Mouse (Mus musculus): ENCODE measurements at regions not wholly inside any gene's neighbourhood (a gene's known extent, or its start where the extent isn't known, plus 50 kb on each side); places are given as distances from the start of the nearest gene placed in this dataset.

GRCm38 (mm10) chr1:14513662-14514061 lies 1579.5 kb downstream of the 4930444P10Rik start:
- DNase-seq (ENCODE audit: low spot score in 2 of 2) = no peak

- no peak for DNase-seq (ENCODE audit: low spot score in 2 of 2)
Measured at GRCm38 (mm10) chr1:14512481-14513285, 1580.4 kb downstream of the 4930444P10Rik start.

DNA sequence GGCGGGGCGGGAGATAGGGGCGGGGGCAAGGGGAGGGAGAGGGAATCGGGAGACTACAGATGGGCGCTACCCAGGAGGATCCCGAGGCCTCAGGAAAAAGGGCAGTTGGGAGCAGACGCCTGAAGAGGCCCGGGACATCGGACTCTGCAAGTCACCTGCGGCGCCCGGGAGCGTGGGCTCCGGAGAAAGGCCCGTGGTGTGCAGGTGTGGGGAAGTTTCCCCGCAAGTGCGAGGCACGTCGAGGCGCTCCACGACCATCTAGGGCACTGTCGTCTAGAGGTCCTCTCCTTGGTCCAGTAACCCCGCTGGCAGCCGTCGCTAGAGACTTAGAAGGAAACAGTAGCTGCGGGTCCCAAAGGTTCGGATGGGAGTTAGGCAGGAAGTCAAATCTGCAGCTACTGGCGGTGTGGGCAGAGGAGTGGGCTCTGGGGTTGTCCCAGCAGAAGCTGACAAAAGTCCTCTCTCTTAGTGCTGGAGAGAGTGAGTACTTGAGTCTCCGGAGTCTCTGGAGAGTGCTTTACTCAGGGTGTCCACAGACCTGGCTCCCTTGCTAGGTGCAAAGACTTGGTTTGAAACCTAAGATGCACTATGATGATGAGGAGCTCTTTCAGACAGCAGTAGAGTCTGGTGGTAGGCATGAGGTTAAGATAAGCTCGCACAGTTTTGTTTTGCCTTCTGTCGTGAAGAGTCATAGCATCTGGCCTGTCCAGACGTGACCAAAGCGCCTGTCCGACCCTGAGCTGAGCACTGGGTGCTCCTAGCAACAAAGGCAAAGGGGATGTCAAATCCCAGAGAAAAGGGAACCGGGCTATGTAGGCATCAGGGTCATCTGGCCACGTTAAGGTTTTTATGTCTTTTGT lies 1586.1 kb downstream of the 4930444P10Rik start:
- peak in 1 of 2 experiments; percentile 14 for DNase-seq (ENCODE audit: low spot score in 2 of 2)

GRCm38 (mm10) chr1:14506201-14506830 lies 1586.8 kb downstream of the 4930444P10Rik start:
- DNase-seq (ENCODE audit: low spot score in 2 of 2) = peak in 1 of 2 experiments; percentile 15

DNA sequence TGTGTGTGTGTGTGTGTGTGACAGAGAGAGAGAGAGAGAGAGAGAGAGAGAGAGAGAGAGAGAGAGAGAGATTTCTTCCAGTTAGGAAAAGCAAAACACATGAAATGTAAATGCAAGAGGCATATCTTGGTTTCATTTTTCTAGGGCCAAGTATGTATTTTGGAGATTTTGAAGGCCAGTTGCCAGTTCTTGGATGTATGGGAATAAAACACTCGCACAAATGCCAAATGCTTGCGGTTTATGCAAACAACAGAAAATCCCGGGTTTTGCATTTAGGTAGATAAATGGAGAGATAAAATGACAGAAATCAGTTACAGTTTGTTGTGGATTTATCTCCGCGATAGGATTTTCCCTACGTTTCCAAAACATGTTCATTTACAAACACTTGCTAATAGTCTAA lies 1587.4 kb downstream of the 4930444P10Rik start:
- no peak for DNase-seq (ENCODE audit: low spot score in 2 of 2)

DNA sequence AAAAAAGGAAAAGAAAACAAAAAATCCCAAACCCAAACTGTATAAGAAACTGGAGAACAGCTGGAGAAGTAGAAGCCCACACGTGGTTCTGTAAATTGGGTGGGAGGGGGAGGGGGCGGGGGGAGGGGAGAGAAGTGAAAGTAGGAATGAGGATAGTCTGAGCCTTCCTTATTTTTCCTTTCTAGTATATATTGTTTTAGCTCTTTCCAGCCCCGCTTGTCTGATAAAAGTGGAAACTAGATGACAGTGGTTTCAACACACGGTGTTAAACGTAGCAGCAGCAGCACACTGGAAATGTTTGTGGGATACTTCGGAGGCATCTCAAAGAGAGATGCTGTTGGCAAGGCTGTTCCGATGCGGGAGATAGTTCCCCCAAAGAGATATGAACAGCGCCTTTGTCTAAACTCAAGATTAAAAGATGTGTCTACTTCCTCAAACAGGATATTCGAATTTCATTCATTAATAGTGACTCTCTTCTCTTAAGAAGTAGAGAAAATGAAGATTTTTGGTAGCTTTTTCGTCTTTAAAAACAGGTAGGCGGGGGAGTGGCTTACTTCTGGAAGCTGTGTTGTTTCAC lies 1588.3 kb downstream of the 4930444P10Rik start:
- DNase-seq (ENCODE audit: low spot score in 2 of 2) = no peak

DNA sequence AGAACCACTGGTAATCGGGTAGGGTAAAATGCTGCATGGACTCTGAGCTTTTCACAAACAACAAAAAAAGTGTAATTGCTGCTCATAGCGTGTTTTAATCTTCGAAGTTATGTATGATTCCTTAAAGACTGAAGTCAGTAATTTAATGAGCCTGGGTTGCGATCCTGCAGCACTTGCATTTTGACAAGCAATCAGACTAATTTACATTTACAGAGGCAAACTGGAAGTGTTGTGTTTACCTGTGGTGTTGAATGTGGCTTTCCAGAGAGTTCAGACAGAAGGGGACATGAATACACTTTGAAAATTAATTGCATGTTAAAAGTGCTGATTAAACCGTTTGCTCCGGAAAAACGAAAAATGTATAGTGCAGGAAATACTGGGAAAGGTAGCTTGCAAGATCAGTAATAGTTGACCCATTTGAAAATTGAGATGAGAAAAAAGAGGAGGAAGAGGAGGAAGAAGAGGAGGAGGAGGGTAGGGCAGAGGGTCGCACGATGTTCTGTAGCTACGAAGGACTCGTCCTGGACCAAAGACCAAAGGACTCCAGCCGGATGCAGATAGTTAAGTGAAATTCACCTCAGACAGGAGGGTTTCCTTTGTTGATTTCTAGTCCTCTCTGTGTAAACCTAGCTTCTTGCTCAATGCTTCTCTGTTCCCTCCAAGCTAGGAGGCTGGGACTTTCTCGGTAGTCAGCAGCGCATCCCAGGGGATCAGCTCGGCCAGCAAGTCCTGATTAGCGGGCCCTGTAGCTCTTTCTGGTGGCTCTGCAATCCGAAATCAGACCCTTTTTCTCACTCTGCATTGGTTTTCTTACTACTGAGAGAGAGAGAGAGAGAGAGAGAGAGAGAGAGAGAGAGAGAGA lies 1589.0 kb downstream of the 4930444P10Rik start:
- no peak for DNase-seq (ENCODE audit: low spot score in 2 of 2)

DNA sequence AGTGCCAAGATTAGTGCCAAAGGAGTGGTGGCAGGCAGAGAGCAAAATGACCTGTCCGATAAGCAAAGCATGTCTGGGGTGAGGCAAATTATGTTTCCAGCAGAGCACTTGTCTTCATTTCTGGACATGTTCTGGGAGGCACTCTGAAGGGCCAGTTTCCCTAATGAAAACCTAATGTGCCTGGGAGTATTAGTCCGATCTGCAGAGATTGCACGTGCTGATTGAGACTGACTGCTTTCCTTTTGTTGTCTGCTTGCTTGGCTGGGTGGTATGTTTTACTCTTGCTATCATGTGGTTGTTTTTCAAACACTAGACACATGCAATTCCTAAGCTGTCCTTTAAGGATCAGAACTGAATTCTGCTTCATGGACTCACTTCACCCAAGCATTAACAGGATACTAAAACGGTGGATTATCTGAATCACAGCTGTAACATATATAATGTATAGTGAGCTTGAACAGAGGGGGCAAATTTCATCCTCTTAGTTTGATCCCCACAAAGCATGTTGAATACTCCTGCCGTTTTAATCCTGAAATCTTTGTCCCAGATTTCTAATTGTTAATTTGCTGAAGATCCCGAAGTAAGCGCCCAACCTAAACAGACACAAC lies 1589.8 kb downstream of the 4930444P10Rik start:
- DNase-seq (ENCODE audit: low spot score in 2 of 2) = no peak

- DNase-seq (ENCODE audit: low spot score in 2 of 2) = no peak
Measured at GRCm38 (mm10) chr1:14499105-14499504, 1594.0 kb downstream of the 4930444P10Rik start.

- DNase-seq (ENCODE audit: low spot score in 2 of 2) = no peak
Measured at GRCm38 (mm10) chr1:14490026-14490425, 1603.1 kb downstream of the 4930444P10Rik start.

- no peak for DNase-seq (ENCODE audit: low spot score in 2 of 2)
Measured at GRCm38 (mm10) chr1:14487708-14488127, 1605.4 kb downstream of the 4930444P10Rik start.

GRCm38 (mm10) chr1:14485746-14486145 lies 1607.4 kb downstream of the 4930444P10Rik start:
- DNase-seq (ENCODE audit: low spot score in 2 of 2) = no peak

GRCm38 (mm10) chr1:14484121-14484916 lies 1608.8 kb downstream of the 4930444P10Rik start:
- no peak for DNase-seq (ENCODE audit: low spot score in 2 of 2)

- DNase-seq (ENCODE audit: low spot score in 2 of 2) = no peak
Measured at GRCm38 (mm10) chr1:14472294-14472693, 1620.8 kb downstream of the 4930444P10Rik start.

DNA sequence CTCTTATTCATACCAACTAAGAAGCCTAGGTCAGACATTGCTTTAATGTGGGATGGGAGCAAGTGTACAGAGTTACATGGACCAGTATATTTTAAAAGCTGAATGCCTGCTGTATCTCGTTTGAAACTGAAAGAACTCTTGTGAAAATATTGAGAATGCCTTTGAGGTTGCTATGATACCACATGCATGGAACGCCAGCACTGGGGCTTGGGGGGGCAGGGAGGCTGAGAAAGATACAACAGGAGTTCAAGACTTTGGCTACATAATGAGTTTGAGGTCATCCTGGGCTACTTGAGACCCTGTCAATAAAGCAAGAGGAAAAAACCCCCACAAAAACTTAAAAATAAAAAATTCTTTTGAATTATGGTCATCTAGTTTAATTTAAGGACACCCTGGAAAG lies 1621.6 kb downstream of the 4930444P10Rik start:
- no peak for DNase-seq (ENCODE audit: low spot score in 2 of 2)

GRCm38 (mm10) chr1:14464788-14465482 lies 1628.2 kb downstream of the 4930444P10Rik start:
- peak in 1 of 2 experiments; percentile 17 for DNase-seq (ENCODE audit: low spot score in 2 of 2)

DNA sequence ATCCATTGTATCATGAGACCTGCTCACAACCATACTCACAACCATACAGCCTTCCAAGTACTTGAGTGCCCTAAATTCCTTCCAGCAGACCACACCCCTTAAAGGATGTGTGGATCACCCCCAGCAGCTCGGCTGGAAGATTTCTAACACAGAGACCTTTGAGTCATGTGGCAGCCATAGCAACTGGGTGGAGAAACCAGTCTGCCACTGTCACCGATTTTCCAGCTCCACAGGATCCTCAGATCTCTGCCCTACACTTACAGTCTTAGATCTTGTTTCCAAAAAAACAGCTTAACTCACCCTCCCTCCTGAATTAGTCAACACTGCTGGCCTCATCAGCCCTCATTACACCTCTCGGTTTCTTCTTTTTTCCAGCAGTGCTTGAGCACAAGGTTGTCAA lies 1630.6 kb downstream of the 4930444P10Rik start:
- no peak for DNase-seq (ENCODE audit: low spot score in 2 of 2)

DNA sequence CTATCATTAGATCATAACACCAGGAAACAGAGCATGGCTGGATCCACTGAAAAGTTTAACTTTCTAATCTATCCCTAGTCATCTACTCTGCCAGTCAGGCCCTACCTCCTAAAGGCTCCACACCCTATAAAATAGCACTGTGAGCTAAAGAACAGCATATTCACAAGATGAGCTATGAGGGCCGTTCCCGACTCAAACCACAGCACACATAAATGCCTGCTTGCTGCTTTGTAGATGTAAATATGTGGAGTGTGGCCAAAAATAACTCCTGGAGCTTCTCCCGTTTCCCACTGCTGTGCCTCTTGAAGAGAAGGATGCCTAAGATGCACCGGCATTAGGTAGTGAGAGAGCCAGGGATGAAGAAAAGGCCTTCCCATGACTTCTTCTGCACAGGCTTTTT lies 1632.3 kb downstream of the 4930444P10Rik start:
- DNase-seq (ENCODE audit: low spot score in 2 of 2) = no peak

DNA sequence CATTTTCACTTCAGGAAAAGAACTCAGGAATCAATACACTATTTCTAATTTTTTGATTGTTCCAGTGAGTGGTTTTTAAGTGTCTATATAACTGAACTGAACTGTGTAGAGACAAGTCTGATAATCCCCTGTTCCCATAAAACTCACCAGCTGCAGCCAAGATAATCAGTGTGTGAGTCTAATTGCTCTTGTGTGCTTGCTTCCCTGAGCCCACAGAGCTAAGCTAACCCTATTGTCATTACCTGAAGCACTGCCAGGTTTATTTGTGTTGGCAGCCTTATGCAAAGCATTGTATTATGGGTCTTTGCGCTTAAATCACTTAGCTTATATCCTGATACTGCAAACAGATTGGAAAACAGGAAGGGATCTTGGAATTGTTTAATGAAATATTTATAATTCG lies 1663.8 kb downstream of the 4930444P10Rik start:
- DNase-seq (ENCODE audit: low spot score in 2 of 2) = no peak

Data from spleen, postnatal 10 days (tissue).